Mouse (Mus musculus) left cerebral cortex, postnatal 36 days (tissue): Measurements from ENCODE around the gene Cdk4. TPM values are rescaled to one million over a fixed set of nuclear protein-coding genes. Genes with fewer than 3 reads are reported as not detected.

Source experiments
- DNase-seq, 2 experiments: peaks; one replicate each; pipeline ENCODE4 v3.0.0; 2021 to 2022; ENCODE audit warnings: low spot score in 2 of 2, mixed read lengths in 1 of 2
- intact Hi-C: fragments of 180-260 bp; cut with DNase I; formaldehyde crosslinking; loops from one replicate; pipeline ENCODE4 v1.15.1; 2025
- total RNA-seq, 2 experiments: library from RNA; stranded (reverse); gene quantifications; 2 replicates each; pipeline ENCODE4 v1.2.3; 2021

Gene Cdk4
- 10 to 100 TPM; 76.9 to 88.1 TPM for total RNA-seq

GRCm38 (mm10) chr10:127063239-127063872 lies at the start of gene Cdk4:
TSS of gene Cdk4 (plus strand) at chr10:127063534.
- peak; percentile 99 to 100 for DNase-seq
- intact Hi-C loops, result no loop called here

GRCm38 (mm10) chr10:127016488-127016887 lies 46.8 kb upstream of the Cdk4 start:
- intact Hi-C loops, result no loop called here
- no peak for DNase-seq

GRCm38 (mm10) chr10:127017071-127017470 lies 46.3 kb upstream of the Cdk4 start:
- intact Hi-C loops, result no loop called here
- no peak for DNase-seq

- intact Hi-C loops, result no loop called here
- no peak for DNase-seq
Observed at GRCm38 (mm10) chr10:127018422-127018821, 44.9 kb upstream of the Cdk4 start.

GRCm38 (mm10) chr10:127030336-127031296 lies 32.7 kb upstream of the Cdk4 start, which contains the start of gene Tsfm:
TSS of gene Tsfm (minus strand) at chr10:127030840.
- DNase-seq, result peak; percentile 89 to 92
- intact Hi-C loops, result loop anchor here (1.0 to 5.0 kb wide), 3 partner anchors 33 to 111 kb away; no protein-coding TSS in a partner anchor

GRCm38 (mm10) chr10:127033301-127033741 lies 30.0 kb upstream of the Cdk4 start:
- intact Hi-C loops, result loop anchor here (5.0 kb wide), 2 partner anchors 36 to 51 kb away; no protein-coding TSS in a partner anchor
- no peak for DNase-seq

GRCm38 (mm10) chr10:127036273-127036672 lies 27.1 kb upstream of the Cdk4 start:
- no peak for DNase-seq
- intact Hi-C loops, result no loop called here

GRCm38 (mm10) chr10:127037641-127038040 lies 25.7 kb upstream of the Cdk4 start:
- DNase-seq, result no peak
- intact Hi-C loops, result no loop called here

- intact Hi-C loops, result no loop called here
- peak; percentile 35 to 60 for DNase-seq
Observed at GRCm38 (mm10) chr10:127040569-127041214, 22.6 kb upstream of the Cdk4 start.

- DNase-seq, result peak; percentile 48 to 50
- intact Hi-C loops, result no loop called here
Observed at GRCm38 (mm10) chr10:127041274-127041766, 22.0 kb upstream of the Cdk4 start, which contains the start of the genes Mettl1 and Eef1akmt3. TSS of gene Mettl1 (plus strand) at chr10:127041414. TSS of gene Eef1akmt3 (minus strand) at chr10:127041513.

GRCm38 (mm10) chr10:127041774-127042338 lies 21.5 kb upstream of the Cdk4 start:
- intact Hi-C loops, result no loop called here
- DNase-seq, result peak; percentile 93

GRCm38 (mm10) chr10:127042468-127043115 lies 20.7 kb upstream of the Cdk4 start:
- DNase-seq, result no peak
- intact Hi-C loops, result no loop called here

- no peak for DNase-seq
- intact Hi-C loops, result no loop called here
Observed at GRCm38 (mm10) chr10:127043187-127043586, 20.1 kb upstream of the Cdk4 start.

- intact Hi-C loops, result no loop called here
Observed at GRCm38 (mm10) chr10:127047954-127048353, 15.4 kb upstream of the Cdk4 start, which contains the start of gene Cyp27b1. TSS of gene Cyp27b1 (plus strand) at chr10:127048250.

GRCm38 (mm10) chr10:127048608-127049394 lies 14.5 kb upstream of the Cdk4 start:
- intact Hi-C loops, result no loop called here
- DNase-seq, result no peak

More at GRCm38 (mm10) chr10:127047954-127048353, 15.4 kb upstream of the Cdk4 start, which contains the start of gene Cyp27b1:
- no peak for DNase-seq

GRCm38 (mm10) chr10:127049395-127050118 lies 13.8 kb upstream of the Cdk4 start:
- intact Hi-C loops, result no loop called here
- no peak for DNase-seq

- intact Hi-C loops, result no loop called here
Observed at GRCm38 (mm10) chr10:127050119-127050474, 13.2 kb upstream of the Cdk4 start.

More at GRCm38 (mm10) chr10:127050119-127050474, 13.2 kb upstream of the Cdk4 start:
- DNase-seq, result no peak
